Mouse (Mus musculus) liver, adult 2 months (tissue): Measurements from ENCODE around the gene Gstm4. TPM values are rescaled to one million over a fixed set of nuclear protein-coding genes. Genes with fewer than 3 reads are reported as not detected.

Source experiments
- DNase-seq: peaks from one replicate; pipeline ENCODE4 v3.0.0-alpha.2; 2011; ENCODE audit warnings: low read depth, low spot score; ENCODE audit errors: extremely low read depth
- H3K27ac ChIP-seq: fragments of 200-500 bp; replicated peaks from 2 replicates; pipeline ENCODE4 v1.5.1; 2012; ENCODE audit warnings: low read depth, mild to moderate bottlenecking, control low read depth, inconsistent platforms, low read length; ENCODE audit not compliant: insufficient read depth
- H3K27me3 ChIP-seq: fragments of 200-500 bp; 2 replicates; pipeline ENCODE4 v1.6.1; 2012; ENCODE audit warnings: mild to moderate bottlenecking, moderate library complexity, low read length, inconsistent platforms; ENCODE audit not compliant: control insufficient read depth, insufficient read depth
- H3K36me3 ChIP-seq: fragments of 200-500 bp; 2 replicates; pipeline ENCODE4 v1.6.1; 2012; ENCODE audit warnings: low read length, inconsistent platforms; ENCODE audit not compliant: control insufficient read depth, insufficient read depth
- H3K4me1 ChIP-seq: fragments of 200-500 bp; 2 replicates; pipeline ENCODE4 v1.6.1; 2011; ENCODE audit warnings: low read length; ENCODE audit not compliant: control insufficient read depth, insufficient read depth
- H3K4me3 ChIP-seq: fragments of 200-500 bp; 2 replicates; pipeline ENCODE4 v1.5.1; 2011; ENCODE audit warnings: low read depth, mild to moderate bottlenecking, control low read depth, low read length, moderate library complexity; ENCODE audit not compliant: insufficient read depth
- H3K79me2 ChIP-seq: fragments of 200-500 bp; 2 replicates; pipeline ENCODE4 v1.6.1; 2012; ENCODE audit warnings: inconsistent platforms, mild to moderate bottlenecking, low read length, moderate library complexity; ENCODE audit not compliant: control insufficient read depth, insufficient read depth
- H3K9ac ChIP-seq: fragments of 200-500 bp; 2 replicates; pipeline ENCODE4 v1.6.1; 2012; ENCODE audit warnings: low read depth, mild to moderate bottlenecking, control low read depth, inconsistent platforms, low read length
- CTCF ChIP-seq: fragments of 200-500 bp; IDR thresholded peaks from 2 replicates; pipeline ENCODE4 v1.5.1; 2011; ENCODE audit warnings: low read depth, low read length, control low read depth
- POLR2A ChIP-seq: fragments of 200-500 bp; IDR thresholded peaks from 2 replicates; pipeline ENCODE4 v1.6.1; 2011; ENCODE audit warnings: low read length, control low read depth; ENCODE audit not compliant: insufficient read depth; ENCODE audit errors: extremely low read depth
- WGBS: fragments of 180-500 bp; shearing (Covaris S2); methylation state at CpG from one replicate; pipeline ENCODE4 v1.1.7; 2018; 5-methylcytosine and 5-hydroxymethylcytosine counted together
- polyA plus RNA-seq: library from polyadenylated mRNA; depleted of rRNA; stranded (reverse); fragments of >200 nt; gene quantifications from 2 replicates; pipeline ENCODE4 v1.2.3, GENCODE M21; 2012
- total RNA-seq: library from RNA; depleted of rRNA; stranded (reverse); fragments of >200 nt; gene quantifications from 2 replicates; pipeline ENCODE4 v1.2.3, GENCODE M21; 2014

The Gstm4 gene
- total and polyA plus RNA-seq, 2 experiments = 19.8 to 98.9 TPM

GRCm38 (mm10) chr3:108090561-108090960, 45.9 kb upstream of the Gstm4 start:
- Histone ChIP-seq H3K4me1 (peaks cover 4% of the 10 kb centered on the region), H3K4me3 (no peak overlapping the region), H3K9ac (no peak overlapping the region), H3K27me3 (no peaks in the 10 kb centered on the region), H3K36me3 (no peaks in the 10 kb centered on the region), H3K27ac (no peak overlapping the region), H3K79me2 (no peaks in the 10 kb centered on the region)
- DNase-seq = no peak
- TF ChIP-seq POLR2A = no peak
- no peak for TF ChIP-seq CTCF
- 81% methylated on average over 2 of the region's 2 CpGs for WGBS

- WGBS = 54% methylated on average over 2 of the region's 2 CpGs
- TF ChIP-seq POLR2A (no peak), CTCF (no peak)
- peaks cover 2% of the 10 kb centered on the region for H3K79me2 ChIP-seq
- no peaks in the 10 kb centered on the region for H3K36me3 ChIP-seq
- no peak overlapping the region for H3K9ac ChIP-seq
- peaks cover 4% of the 10 kb centered on the region for H3K4me1 ChIP-seq
- H3K27me3 ChIP-seq = no peaks in the 10 kb centered on the region
- DNase-seq = peak; percentile 58
- H3K27ac ChIP-seq = no peak overlapping the region
- H3K4me3 ChIP-seq = no peak overlapping the region
These were observed 45.2 kb upstream of the Gstm4 start for GRCm38 (mm10) chr3:108089916-108090315.

DNA sequence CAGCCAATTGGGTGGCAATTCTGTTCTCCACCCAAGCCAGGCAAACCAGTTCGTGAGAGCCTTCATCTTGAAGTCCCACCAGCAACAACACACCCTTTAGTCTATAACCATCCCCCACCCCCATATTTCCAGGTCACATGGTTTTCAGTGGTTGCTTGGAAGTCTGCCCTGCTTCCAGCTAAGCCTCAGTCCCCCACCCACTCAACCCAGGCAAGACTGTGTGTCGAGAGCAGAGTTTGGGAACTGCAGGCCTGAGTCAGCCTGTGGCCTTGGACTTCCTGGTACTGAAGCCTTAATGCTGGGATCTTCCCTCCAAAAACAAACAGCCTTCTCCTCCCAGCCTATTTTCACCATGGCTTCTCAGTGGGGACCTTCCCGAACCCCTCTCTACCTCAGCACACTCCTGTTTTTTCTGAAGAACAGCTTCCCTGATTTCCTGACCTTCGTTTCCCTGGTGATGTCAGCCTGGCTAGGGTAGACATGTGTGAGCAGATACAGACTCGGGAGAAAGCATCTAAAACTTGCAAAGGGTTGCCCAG, 44.2 kb upstream of the Gstm4 start:
- peaks cover 13% of the 10 kb centered on the region for H3K4me1 ChIP-seq
- no peak overlapping the region for H3K4me3 ChIP-seq
- no peaks in the 10 kb centered on the region for H3K27me3 ChIP-seq
- H3K9ac ChIP-seq = no peak overlapping the region
- 75% methylated on average over 5 of the region's 5 CpGs for WGBS
- TF ChIP-seq CTCF = no peak
- H3K79me2 ChIP-seq = peaks cover 12% of the 10 kb centered on the region
- DNase-seq = no peak
- H3K27ac ChIP-seq = no peak overlapping the region
- H3K36me3 ChIP-seq = no peaks in the 10 kb centered on the region

DNA sequence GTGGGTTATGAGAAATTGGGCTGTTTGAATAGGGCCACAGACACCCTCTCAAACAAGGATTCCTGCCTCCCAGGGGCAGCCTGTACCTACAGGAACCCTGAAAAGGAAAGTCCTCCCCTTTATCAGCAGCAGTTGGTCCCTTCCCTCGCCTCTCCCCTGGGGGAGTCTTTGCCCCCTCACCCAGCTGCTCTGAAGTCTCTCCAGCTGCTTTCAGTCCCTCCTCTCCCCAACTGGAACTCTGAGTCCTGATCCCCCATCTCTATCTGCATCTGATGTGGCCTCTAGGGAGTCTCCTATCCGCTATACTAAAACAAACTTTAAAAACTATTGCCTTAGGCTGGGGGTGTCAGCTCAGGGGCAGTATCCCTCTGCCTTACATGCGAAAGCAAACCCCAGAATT, 42.6 kb upstream of the Gstm4 start:
- Histone ChIP-seq H3K36me3 (no peaks in the 10 kb centered on the region), H3K4me3 (no peak overlapping the region), H3K4me1 (peaks cover 26% of the 10 kb centered on the region), H3K27me3 (no peaks in the 10 kb centered on the region), H3K27ac (no peak overlapping the region; the same call in 1 of the 2 replicates), H3K79me2 (peaks cover 16% of the 10 kb centered on the region), H3K9ac (no peak overlapping the region)
- 92% methylated on average over 3 of the region's 3 CpGs for WGBS
- TF ChIP-seq CTCF (no peak), POLR2A (no peak)
- DNase-seq = no peak

DNA sequence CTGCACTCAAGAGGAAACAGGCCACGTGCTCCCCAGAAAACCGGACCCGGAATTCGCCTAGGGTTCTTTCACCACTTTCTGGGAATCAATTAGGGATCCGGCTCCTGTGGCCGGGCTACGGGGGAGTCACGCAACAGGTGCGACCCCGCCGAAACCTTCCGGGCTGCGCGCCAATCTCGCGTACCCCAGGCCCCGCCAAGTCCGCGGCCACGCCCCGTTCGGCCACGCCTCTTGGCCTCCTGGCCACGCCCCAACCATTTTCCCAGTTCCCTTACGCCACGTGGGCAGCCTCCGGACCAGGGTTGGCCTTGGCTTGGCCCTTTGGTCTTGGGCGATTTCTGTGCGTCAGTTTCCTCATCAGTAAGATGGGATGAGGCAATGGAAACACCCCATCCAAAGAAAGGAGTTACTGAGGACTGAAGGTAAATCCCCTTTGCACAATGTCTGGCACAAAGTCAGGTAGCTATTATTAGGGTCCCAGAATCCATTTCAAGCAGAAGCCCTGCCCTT, 41.8 kb upstream of the Gstm4 start, which contains the start of gene Ampd2:
TSS of gene Ampd2 (minus strand) at position 182 of the 510 bp plus-strand sequence.
- Histone ChIP-seq H3K36me3 (no peaks in the 10 kb centered on the region), H3K27ac (peak within 1 kb of the TSS; percentile 92), H3K4me1 (peaks cover 30% of the 10 kb centered on the region), H3K9ac (peak within 1 kb of the TSS; percentile 90), H3K79me2 (peaks cover 19% of the 10 kb centered on the region), H3K27me3 (no peaks in the 10 kb centered on the region), H3K4me3 (peak within 1 kb of the TSS; percentile 85)
- under 1% methylated on average over 29 of the region's 29 CpGs for WGBS
- peak; percentile 82 for DNase-seq
- TF ChIP-seq POLR2A (no peak), CTCF (no peak)

- H3K4me3 ChIP-seq = peak overlapping the region; percentile 85
- H3K27ac ChIP-seq = peak overlapping the region; percentile 92
- H3K9ac ChIP-seq = peak overlapping the region; percentile 90
- 0% methylated on average over 31 of the region's 31 CpGs for whole genome bisulfite sequencing
- H3K79me2 ChIP-seq = peaks cover 19% of the 10 kb centered on the region
- peaks cover 30% of the 10 kb centered on the region for H3K4me1 ChIP-seq
- no peaks in the 10 kb centered on the region for H3K36me3 ChIP-seq
- DNase-seq = no peak
- TF ChIP-seq CTCF (no peak), POLR2A (no peak)
- H3K27me3 ChIP-seq = no peaks in the 10 kb centered on the region
These were observed 41.2 kb upstream of the Gstm4 start for GRCm38 (mm10) chr3:108085721-108086469.
